Mouse (Mus musculus) thymus, adult 2 months (tissue): ENCODE data around the gene Msi2.

ENCODE experiments used
- CTCF ChIP-seq: fragments of 200-500 bp; IDR thresholded peaks from 2 replicates; pipeline ENCODE4 v1.5.1; 2012; ENCODE audit warnings: mild to moderate bottlenecking, control low read depth, low read length, moderate library complexity, borderline replicate concordance; ENCODE audit not compliant: control insufficient read depth, poor library complexity, insufficient read depth; ENCODE audit errors: extremely low read depth
- POLR2A ChIP-seq: fragments of 200-500 bp; IDR thresholded peaks from 2 replicates; pipeline ENCODE4 v1.6.1; 2012; ENCODE audit warnings: mild to moderate bottlenecking, low read length, control low read depth, moderate library complexity; ENCODE audit not compliant: control insufficient read depth, poor library complexity, insufficient read depth; ENCODE audit errors: extremely low read depth

DNA sequence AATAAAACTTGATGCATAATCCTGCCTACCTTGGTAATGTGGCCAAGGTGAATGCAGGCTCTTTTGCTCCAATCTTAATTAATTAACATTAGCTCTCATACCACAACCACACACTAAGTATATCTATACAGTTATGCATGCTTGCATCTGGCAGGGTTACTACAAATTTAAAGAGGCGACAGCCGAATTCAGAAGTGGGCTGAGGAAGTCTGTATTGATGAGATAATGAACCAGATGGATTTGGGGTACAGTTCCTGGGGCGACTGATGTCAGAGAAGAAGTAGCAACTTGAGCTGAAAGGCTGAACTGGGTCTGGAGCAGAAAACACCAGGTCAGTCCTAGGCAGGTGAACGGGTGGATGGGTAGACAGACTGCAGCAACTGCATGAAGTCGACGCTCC lies 412.6 kb downstream of the Msi2 start:
- TF ChIP-seq POLR2A = no peak
- no peak for TF ChIP-seq CTCF
